Mouse (Mus musculus) spleen, adult 2 months (tissue): ENCODE results near the gene Rinl. TPM values are rescaled to one million over a fixed set of nuclear protein-coding genes. Genes with fewer than 3 reads are reported as not detected.
A peak's percentile ranks its signal among the peaks of the same experiment; 100 is the strongest.

Experiments
- DNase-seq, 2 experiments: peaks; one replicate each; pipeline versions ENCODE4 v3.0.0 to v3.0.0-alpha.2; 2012 to 2021; ENCODE audit warnings: low spot score in 2 of 2, low read depth in 1 of 2
- H3K27ac ChIP-seq: fragments of 200-500 bp; 2 replicates; pipeline ENCODE4 v1.5.1; 2012; ENCODE audit warnings: low read length, inconsistent platforms; ENCODE audit not compliant: insufficient read depth
- H3K27me3 ChIP-seq: fragments of 200-500 bp; 2 replicates; pipeline ENCODE4 v1.6.1; 2012; ENCODE audit warnings: mild to moderate bottlenecking, moderate library complexity, low read length, inconsistent platforms; ENCODE audit not compliant: control insufficient read depth, insufficient read depth
- H3K36me3 ChIP-seq: fragments of 200-500 bp; 2 replicates; pipeline ENCODE4 v1.6.1; 2012; ENCODE audit warnings: mild to moderate bottlenecking, low read length, inconsistent platforms; ENCODE audit not compliant: control insufficient read depth, insufficient read depth
- H3K4me1 ChIP-seq: fragments of 200-500 bp; 2 replicates; pipeline ENCODE4 v1.6.1; 2011; ENCODE audit warnings: inconsistent platforms; ENCODE audit not compliant: control insufficient read depth, insufficient read depth, insufficient read length
- H3K4me3 ChIP-seq: fragments of 200-500 bp; 2 replicates; pipeline ENCODE4 v1.5.1; 2011; ENCODE audit warnings: mild to moderate bottlenecking, inconsistent platforms; ENCODE audit not compliant: insufficient read depth, insufficient read length; ENCODE audit errors: extremely low read depth
- CTCF ChIP-seq: fragments of 200-500 bp; IDR thresholded peaks from 2 replicates; pipeline ENCODE4 v1.5.1; 2011; ENCODE audit warnings: mild to moderate bottlenecking, inconsistent platforms; ENCODE audit not compliant: insufficient read depth, insufficient read length, insufficient replicate concordance; ENCODE audit errors: extremely low read depth
- POLR2A ChIP-seq: fragments of 200-500 bp; IDR thresholded peaks from 2 replicates; pipeline ENCODE4 v1.6.1; 2011; ENCODE audit warnings: low read depth, low read length, inconsistent platforms
- WGBS: fragments of 180-500 bp; shearing (Covaris S2); methylation state at CpG from one replicate; pipeline ENCODE4 v1.1.7; 2018; 5-methylcytosine and 5-hydroxymethylcytosine counted together
- polyA plus RNA-seq: library from polyadenylated mRNA; depleted of rRNA; stranded (reverse); fragments of >200 nt; gene quantifications from 2 replicates; pipeline ENCODE4 v1.2.3, GENCODE M21; 2012

The Rinl gene
- polyA plus RNA-seq, 1 experiment, result 35.4 TPM

DNA sequence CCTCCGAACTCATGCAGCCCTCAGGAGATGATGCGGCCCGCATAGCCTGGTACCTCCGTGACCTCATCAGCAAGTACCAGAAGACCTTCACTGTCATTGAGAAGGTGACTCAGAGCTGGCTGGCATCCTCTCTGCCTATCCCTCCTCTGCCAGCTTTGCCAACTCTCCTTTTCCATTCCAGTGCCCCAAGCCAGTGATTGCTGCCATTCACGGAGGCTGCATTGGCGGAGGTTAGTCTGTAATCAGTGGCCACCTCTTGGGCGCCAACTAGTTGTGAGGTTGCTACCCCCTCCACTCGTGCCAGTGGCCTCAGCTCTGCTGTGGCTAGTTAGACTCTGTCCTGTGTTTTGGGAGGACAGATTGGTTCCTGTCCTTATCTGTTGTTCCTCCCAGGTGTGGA is 41.1 kb downstream of the Rinl start:
- peaks cover 8% of the 10 kb centered on the region; the same call in 1 of the 2 replicates for H3K4me1 ChIP-seq
- H3K27me3 ChIP-seq, result no peaks in the 10 kb centered on the region
- no peak overlapping the region for H3K27ac ChIP-seq
- no peak for DNase-seq
- H3K36me3 ChIP-seq, result peaks cover 15% of the 10 kb centered on the region
- WGBS, result 93% methylated on average over 8 of the region's 8 CpGs
- H3K4me3 ChIP-seq, result no peak overlapping the region
- TF ChIP-seq CTCF (no peak), POLR2A (no peak)

DNA sequence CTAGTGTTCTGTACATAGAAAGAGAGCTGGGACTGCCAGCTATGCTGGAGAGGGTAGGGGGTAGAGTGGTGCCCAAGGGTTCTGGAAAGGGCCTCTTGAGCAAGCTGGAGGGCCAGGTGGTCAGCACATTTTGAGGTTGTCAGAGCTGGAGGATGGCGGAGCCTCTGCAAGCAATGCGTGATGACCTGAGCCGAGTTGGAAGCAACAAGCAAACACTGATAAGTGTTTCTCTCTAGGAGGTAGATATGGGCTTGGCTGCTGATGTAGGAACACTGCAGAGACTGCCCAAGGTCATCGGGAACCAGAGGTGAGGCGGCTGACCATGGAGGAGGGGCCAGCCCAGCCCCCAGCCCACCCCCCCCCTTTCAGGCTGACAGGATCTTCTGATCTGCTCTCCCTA is 42.2 kb downstream of the Rinl start:
- no peak for DNase-seq
- Histone ChIP-seq H3K27ac (no peak overlapping the region), H3K4me1 (peaks cover 8% of the 10 kb centered on the region; the same call in 1 of the 2 replicates), H3K4me3 (no peak overlapping the region), H3K27me3 (no peaks in the 10 kb centered on the region), H3K36me3 (peaks cover 15% of the 10 kb centered on the region)
- TF ChIP-seq POLR2A (no peak), CTCF (no peak)
- WGBS, result 92% methylated on average over 5 of the region's 5 CpGs

DNA sequence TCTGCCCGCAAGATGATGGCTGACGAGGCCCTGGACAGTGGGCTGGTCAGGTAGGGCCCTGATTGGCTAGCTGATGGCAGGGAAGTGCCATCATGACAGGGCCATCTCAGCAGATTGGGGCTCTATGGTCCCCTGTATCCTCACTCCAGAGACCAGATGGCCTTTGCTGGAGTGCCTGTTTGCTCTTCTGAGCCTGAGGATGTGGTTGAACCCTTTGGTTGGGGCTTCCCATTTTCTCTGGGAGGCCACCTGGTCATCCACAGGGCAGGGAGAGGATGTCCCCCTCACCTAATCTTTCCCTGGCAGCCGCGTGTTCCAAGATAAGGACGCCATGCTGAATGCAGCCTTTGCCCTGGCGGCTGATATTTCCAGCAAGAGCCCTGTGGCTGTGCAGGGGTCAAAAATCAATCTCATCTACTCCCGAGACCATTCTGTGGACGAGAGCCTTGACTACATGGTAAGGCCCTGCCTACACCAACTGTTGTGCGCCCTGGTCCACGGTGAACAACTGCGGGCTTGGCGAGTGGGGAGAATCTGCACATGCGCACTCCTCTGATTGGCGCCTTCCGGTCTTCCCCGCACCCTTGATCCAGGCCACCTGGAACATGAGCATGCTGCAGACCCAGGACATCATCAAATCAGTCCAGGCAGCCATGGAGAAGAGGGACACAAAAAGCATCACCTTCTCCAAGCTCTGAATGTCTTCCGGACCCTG is 42.8 kb downstream of the Rinl start:
- no peak for DNase-seq
- Histone ChIP-seq H3K4me1 (peaks cover 8% of the 10 kb centered on the region; the same call in 1 of the 2 replicates), H3K27me3 (no peaks in the 10 kb centered on the region), H3K36me3 (peaks cover 15% of the 10 kb centered on the region), H3K4me3 (no peak overlapping the region), H3K27ac (peak overlapping the region; percentile 26; the same call in 1 of the 2 replicates)
- WGBS, result 91% methylated on average over 17 of the region's 17 CpGs
- no peak for TF ChIP-seq POLR2A
- TF ChIP-seq CTCF, result no peak

DNA sequence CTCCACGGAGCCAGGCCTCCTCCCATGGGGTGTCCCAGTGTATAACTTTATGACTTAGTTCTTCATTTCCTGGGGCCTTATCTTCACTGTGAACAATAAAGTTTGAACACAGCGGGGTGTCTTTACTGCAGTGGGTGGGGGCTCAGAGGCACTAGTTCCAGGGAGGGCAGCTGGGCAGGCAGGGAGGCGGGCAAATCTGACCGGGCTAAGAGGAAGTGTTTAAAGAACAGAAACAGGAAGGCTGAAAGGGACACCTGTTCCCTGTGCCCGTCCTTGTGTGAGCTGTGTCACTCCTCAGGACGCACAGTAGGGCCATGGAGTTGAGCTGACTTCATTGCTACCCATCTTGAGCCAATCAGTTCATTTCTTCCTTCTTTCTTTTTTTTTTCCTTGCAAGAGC is 43.4 kb downstream of the Rinl start:
- TF ChIP-seq CTCF (no peak), POLR2A (no peak)
- 31% methylated on average over 6 of the region's 6 CpGs for WGBS
- peaks cover 15% of the 10 kb centered on the region for H3K36me3 ChIP-seq
- no peaks in the 10 kb centered on the region for H3K27me3 ChIP-seq
- no peak for DNase-seq
- peaks cover 8% of the 10 kb centered on the region; the same call in 1 of the 2 replicates for H3K4me1 ChIP-seq
- H3K27ac ChIP-seq, result peak overlapping the region; percentile 26
- no peak overlapping the region for H3K4me3 ChIP-seq

DNA sequence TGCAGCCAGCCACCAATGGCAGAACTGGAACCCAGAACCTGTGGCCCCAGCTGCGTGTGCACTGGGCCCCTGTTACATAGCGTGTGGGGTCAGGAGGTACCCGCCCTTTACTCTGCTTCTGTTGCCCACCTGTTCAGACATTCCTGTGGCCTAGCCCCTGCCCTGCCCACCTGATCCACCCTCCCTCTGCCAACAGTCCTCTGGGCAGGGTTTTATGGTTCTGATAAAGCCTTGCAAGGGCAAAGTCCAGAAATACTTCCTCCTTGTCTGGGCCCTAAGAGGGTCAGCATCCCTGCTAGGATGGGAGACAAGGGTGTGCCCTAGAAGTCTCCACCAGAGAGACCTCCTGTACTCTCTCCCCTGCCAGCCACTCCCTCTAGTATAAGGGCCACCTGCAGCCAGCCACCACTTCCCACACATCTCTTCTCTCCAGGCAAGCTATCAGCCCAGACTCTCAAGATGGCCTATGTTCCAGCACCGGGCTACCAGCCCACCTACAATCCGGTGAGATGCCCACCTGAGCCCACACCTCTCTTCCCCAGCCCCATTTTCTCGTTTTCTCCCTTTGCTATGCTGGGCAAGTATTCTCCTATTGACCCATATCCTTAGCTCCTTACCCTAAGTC is 45.1 kb downstream of the Rinl start, which contains the start of gene Lgals4:
Gene Lgals4 (plus strand): TSS at position 132 of the 625 bp plus-strand sequence.
- TF ChIP-seq CTCF (no peak), POLR2A (no peak)
- peaks cover 15% of the 10 kb centered on the region for H3K36me3 ChIP-seq
- DNase-seq, result no peak
- H3K4me3 ChIP-seq, result no peak within 1 kb of the TSS
- H3K27me3 ChIP-seq, result no peaks in the 10 kb centered on the region
- peaks cover 8% of the 10 kb centered on the region; the same call in 1 of the 2 replicates for H3K4me1 ChIP-seq
- no peak within 1 kb of the TSS for H3K27ac ChIP-seq
- WGBS, result 83% methylated on average over 6 of the region's 6 CpGs

DNA sequence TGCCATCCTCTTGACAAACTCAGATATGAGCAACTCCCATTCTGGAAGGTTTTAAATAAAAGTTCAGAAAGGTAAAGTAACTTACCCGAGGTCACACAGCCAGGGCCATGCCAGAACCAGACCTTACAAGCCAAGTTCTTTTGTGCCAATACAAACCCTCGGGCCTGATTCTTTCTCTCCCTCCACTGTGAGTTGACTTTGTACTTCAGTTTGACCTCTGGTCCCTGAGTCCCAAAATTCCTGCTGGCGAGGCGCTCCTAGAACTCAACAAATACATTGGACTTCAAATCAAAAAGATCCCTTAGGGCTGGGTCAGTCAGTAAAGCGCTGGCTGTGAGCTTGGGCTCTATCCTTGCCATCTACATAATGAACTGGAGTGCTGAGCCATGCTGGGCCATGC is 48.2 kb downstream of the Rinl start:
- TF ChIP-seq POLR2A, result no peak
- H3K4me3 ChIP-seq, result no peak overlapping the region

DNA sequence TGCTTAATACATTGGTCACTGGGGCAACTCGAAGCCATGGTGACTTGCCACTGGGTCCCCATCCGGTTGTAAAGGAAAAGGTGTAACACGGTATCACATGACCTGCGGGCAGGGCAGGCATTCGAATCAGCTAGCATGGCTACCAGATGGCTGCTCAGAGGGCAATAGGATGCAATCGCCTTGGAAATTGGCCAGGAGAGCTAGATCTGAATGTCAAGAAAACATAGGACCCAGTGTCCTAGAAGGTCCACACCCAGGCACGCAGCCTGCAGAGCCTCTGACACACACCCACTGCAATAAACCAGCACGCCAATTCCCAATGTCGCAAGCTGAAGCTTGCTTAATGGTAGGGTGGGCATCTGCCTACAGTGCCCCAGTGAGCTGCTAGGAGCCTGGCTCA is 49.6 kb downstream of the Rinl start:
- TF ChIP-seq POLR2A (no peak), CTCF (no peak)
- H3K4me3 ChIP-seq, result no peak overlapping the region
- WGBS, result 90% methylated on average over 9 of the region's 9 CpGs
- H3K36me3 ChIP-seq, result no peaks in the 10 kb centered on the region
- no peaks in the 10 kb centered on the region for H3K4me1 ChIP-seq
- H3K27ac ChIP-seq, result no peak overlapping the region
- DNase-seq, result no peak
- no peaks in the 10 kb centered on the region for H3K27me3 ChIP-seq

More for the DNA sequence above, 48.2 kb downstream of the Rinl start:
- H3K27me3 ChIP-seq, result no peaks in the 10 kb centered on the region
- peaks cover 4% of the 10 kb centered on the region; the same call in 1 of the 2 replicates for H3K4me1 ChIP-seq
- DNase-seq, result no peak
- peaks cover 1% of the 10 kb centered on the region; the same call in 1 of the 2 replicates for H3K36me3 ChIP-seq
- no peak overlapping the region for H3K27ac ChIP-seq
- 94% methylated on average over 5 of the region's 5 CpGs for WGBS
